Mouse (Mus musculus) heart, embryonic 16.5 days (tissue): ENCODE measurements at regions not wholly inside any gene's neighbourhood (a gene's known extent, or its start where the extent isn't known, plus 50 kb on each side); places are given as distances from the start of the nearest gene placed in this dataset.

Source experiments
- ATAC-seq: fragments of 200-750 bp; cut with Nextera tagmentation; replicated peaks from 2 replicates; pipeline ENCODE4 v1.8.0; 2017; ENCODE audit warnings: moderate number of reproducible peaks; ENCODE audit not compliant: insufficient read depth, low FRiP score; ENCODE audit errors: extremely low read depth
- H3K27ac ChIP-seq: fragments of 300-500 bp; sonication (generic); 2 replicates; pipeline ENCODE4 v1.5.1; 2014; ENCODE audit warnings: mild to moderate bottlenecking, low read length, control low read depth, moderate library complexity
- H3K27me3 ChIP-seq: fragments of 300-500 bp; sonication (generic); 2 replicates; pipeline ENCODE4 v1.6.1; 2014; ENCODE audit warnings: low read length, mixed read lengths; ENCODE audit not compliant: control insufficient read depth, insufficient read depth
- H3K36me3 ChIP-seq: fragments of 300-500 bp; sonication (generic); 2 replicates; pipeline ENCODE4 v1.6.1; 2014; ENCODE audit not compliant: control insufficient read depth, insufficient read depth
- H3K4me1 ChIP-seq: fragments of 300-500 bp; sonication (generic); 2 replicates; pipeline ENCODE4 v1.6.1; 2014; ENCODE audit warnings: low read length, mixed read lengths; ENCODE audit not compliant: control insufficient read depth, insufficient read depth
- H3K4me2 ChIP-seq: fragments of 300-500 bp; sonication (generic); 2 replicates; pipeline ENCODE4 v1.6.1; 2014; ENCODE audit warnings: low read depth, mild to moderate bottlenecking, control low read depth, low read length
- H3K4me3 ChIP-seq: fragments of 300-500 bp; sonication (generic); 2 replicates; pipeline ENCODE4 v1.5.1; 2014; ENCODE audit warnings: mild to moderate bottlenecking, control low read depth, low read length
- H3K9ac ChIP-seq: fragments of 300-500 bp; sonication (generic); 2 replicates; pipeline ENCODE4 v1.6.1; 2014; ENCODE audit warnings: low read length, control low read depth
- H3K9me3 ChIP-seq: fragments of 300-500 bp; sonication (generic); replicated peaks from 2 replicates; pipeline ENCODE4 v1.6.1; 2016; ENCODE audit warnings: low read length; ENCODE audit not compliant: control insufficient read depth
- WGBS: fragments of 180-500 bp; shearing (Covaris S2); extraction: QIAGEN DNeasy Blood & Tissue Kit; methylation state at CpG from one replicate; pipeline ENCODE4 v1.1.7; 2014; 5-methylcytosine and 5-hydroxymethylcytosine counted together

DNA sequence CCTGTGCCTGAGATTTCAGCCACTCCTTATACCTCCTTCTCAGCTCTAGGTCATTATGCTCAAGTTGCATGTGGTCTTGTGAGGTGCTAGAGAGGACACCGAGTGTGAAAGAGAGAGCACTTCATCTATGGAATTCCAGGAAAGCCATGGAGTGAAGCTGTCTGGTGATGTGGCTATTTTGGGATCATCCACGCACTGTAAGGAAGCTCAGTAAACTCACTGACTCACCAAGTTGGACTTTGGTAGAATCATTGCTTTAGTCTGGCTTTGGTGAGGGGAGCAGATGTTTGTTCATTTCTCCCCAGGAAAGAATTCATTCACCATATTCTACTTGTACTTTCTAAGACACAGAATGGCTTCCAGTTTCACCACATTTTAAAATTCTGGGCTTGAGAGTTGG lies 2167.1 kb downstream of the 4930444P10Rik start:
- H3K9me3 ChIP-seq = no peaks in the 10 kb centered on the region; the same call in 1 of the 2 replicates
- H3K4me3 ChIP-seq = no peak overlapping the region
- no peaks in the 10 kb centered on the region for H3K4me1 ChIP-seq
- 32% methylated on average over 2 of the region's 2 CpGs for WGBS
- no peaks in the 10 kb centered on the region for H3K27me3 ChIP-seq
- no peak overlapping the region for H3K4me2 ChIP-seq
- H3K27ac ChIP-seq = no peak overlapping the region
- ATAC-seq = no peak
- no peaks in the 10 kb centered on the region for H3K36me3 ChIP-seq
- H3K9ac ChIP-seq = no peak overlapping the region

DNA sequence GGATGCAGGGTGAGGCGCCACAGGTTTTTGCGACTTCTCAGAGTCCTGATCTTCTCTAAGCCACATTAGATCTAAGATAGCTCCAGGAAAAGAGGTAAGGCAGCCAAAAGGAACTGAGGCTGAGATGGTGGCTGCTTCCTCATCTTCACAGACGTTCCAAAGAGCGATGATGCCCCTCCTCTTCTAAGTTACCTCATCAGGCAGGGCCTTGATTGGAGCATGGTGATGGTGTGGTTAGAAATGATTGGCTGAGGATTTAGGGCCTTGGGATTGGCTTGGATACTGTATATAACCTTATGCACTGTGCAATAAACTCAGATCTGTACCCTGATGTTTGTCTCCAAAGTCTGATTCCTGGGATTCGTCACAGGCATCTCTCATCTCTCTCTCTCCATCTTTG lies 2177.9 kb downstream of the 4930444P10Rik start:
- Histone ChIP-seq H3K4me2 (no peak overlapping the region), H3K9me3 (no peaks in the 10 kb centered on the region), H3K9ac (no peak overlapping the region), H3K4me3 (no peak overlapping the region), H3K27me3 (no peaks in the 10 kb centered on the region), H3K27ac (no peak overlapping the region), H3K4me1 (no peaks in the 10 kb centered on the region), H3K36me3 (no peaks in the 10 kb centered on the region)
- ATAC-seq = no peak
- WGBS = 76% methylated on average over 5 of the region's 5 CpGs

DNA sequence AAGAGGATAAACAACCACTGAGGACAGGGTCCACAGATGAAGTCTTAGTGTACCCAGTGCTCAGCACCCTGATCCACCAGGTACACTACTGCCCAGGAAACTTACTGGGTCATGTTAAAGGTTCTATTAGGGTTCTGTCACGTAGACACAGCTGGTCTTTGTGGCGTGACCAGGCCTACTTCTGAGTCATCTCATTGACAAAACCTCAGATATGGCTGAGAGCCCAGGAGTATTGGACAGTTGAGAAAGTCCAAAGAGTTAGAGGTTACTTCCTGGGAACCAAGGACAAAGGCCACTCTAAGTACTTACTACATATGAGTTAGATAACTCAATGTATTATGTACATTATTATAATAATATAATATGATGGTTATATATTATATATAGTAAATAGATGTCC lies 2214.0 kb downstream of the 4930444P10Rik start:
- ATAC-seq = no peak
- WGBS = 79% methylated on average over 2 of the region's 2 CpGs
- H3K9ac ChIP-seq = no peak overlapping the region
- H3K27ac ChIP-seq = no peak overlapping the region
- H3K4me1 ChIP-seq = no peaks in the 10 kb centered on the region
- H3K4me2 ChIP-seq = no peak overlapping the region
- H3K9me3 ChIP-seq = no peaks in the 10 kb centered on the region
- no peak overlapping the region for H3K4me3 ChIP-seq
- no peaks in the 10 kb centered on the region for H3K36me3 ChIP-seq
- H3K27me3 ChIP-seq = no peaks in the 10 kb centered on the region

DNA sequence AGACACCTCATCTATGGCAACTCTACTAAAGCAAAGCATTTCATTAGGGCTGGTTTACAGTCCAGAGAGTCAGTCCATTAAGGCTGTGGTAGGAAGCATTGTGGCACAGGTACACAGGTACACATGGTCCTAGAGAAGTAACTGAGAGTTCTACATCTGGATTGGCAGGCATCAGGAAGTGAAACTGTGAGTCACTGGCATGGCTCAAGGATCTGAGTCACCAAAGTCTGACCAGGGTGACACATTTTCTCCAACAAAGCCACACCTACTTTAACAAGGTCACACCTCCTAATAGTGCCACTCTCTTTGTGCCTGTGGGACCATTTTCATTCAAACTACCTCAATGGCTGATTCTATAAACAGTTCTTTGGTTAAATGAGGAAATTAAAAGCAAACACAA lies 2219.2 kb downstream of the 4930444P10Rik start:
- Histone ChIP-seq H3K27me3 (no peaks in the 10 kb centered on the region), H3K9me3 (no peaks in the 10 kb centered on the region), H3K9ac (no peak overlapping the region), H3K4me2 (no peak overlapping the region), H3K4me1 (no peaks in the 10 kb centered on the region), H3K4me3 (no peak overlapping the region), H3K27ac (no peak overlapping the region), H3K36me3 (no peaks in the 10 kb centered on the region)
- ATAC-seq = no peak

DNA sequence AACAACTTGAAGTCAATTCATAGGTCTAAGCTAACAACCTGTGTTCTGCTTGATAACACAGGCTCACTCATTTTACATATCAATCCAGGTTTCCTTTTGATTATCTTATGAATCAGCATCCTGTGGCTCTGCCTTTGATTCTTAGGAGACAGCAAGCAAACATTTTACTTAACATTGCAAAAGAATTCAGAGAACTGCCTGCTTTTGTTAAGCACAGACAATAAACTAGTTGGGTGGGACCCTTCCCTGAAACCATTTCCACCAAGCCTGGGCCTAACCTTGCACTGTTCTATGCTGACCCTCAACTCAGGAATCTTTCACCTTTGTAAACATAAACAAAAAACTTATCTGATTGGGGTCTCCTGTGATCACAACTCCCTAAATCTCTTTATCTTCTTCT lies 2220.6 kb downstream of the 4930444P10Rik start:
- Histone ChIP-seq H3K27me3 (no peaks in the 10 kb centered on the region), H3K36me3 (no peaks in the 10 kb centered on the region), H3K27ac (no peak overlapping the region), H3K9me3 (no peaks in the 10 kb centered on the region), H3K9ac (no peak overlapping the region), H3K4me1 (no peaks in the 10 kb centered on the region), H3K4me3 (no peak overlapping the region), H3K4me2 (no peak overlapping the region)
- ATAC-seq = no peak

DNA sequence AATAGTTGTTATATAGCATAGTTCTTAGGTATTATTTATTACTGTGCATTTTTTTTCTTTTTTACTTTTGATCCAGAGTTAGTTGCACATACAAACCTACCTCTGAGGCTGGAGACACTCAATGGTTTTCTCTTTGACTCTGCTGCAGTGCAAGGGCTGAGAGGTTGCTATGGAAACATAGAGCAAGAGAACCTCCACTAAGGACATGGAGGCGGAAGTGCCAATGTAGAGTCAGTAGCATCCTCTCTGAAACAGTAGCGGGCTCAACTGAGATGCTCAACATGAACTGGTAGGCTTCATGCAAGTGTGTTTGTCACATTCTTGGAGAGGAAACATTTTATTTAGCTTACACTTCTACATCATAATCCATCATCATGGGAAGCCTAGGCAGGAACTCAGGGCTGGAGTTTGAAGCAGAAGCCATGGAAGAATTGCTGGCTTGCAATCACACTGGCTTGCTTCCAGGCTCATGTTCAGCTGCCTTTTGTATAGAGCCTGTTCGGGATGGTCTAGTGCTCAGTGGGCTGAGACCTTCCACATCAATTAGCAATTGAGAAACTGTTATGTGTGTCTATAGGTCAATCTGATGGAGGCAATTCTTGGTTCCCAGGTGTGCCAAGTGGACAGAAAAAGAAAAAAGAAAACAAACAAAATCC lies 2222.4 kb downstream of the 4930444P10Rik start:
- no peak for ATAC-seq
- 72% methylated on average over 3 of the region's 3 CpGs for WGBS
- Histone ChIP-seq H3K36me3 (no peaks in the 10 kb centered on the region), H3K4me1 (no peaks in the 10 kb centered on the region), H3K9ac (no peak overlapping the region), H3K4me2 (no peak overlapping the region), H3K27ac (no peak overlapping the region), H3K27me3 (no peaks in the 10 kb centered on the region), H3K4me3 (no peak overlapping the region), H3K9me3 (no peaks in the 10 kb centered on the region)

DNA sequence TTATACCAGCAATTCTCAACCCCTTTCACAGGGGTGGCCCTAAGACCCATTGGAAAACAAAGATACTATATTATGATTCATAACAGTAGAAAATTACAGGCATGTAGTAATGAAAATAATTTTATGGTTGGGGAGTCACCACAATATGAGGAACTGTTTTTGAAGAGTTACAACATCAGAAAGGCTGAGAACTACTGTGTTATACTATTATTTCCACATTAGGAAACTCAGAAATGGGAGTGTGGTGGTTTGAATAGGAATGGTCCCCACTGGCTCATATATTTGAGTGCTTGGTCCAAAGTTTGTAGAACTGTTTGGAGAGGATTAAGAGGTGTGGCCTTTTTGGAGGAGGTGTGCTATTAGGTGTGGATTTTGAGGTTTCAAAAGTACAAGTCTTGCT lies 2227.4 kb downstream of the 4930444P10Rik start:
- Histone ChIP-seq H3K36me3 (no peaks in the 10 kb centered on the region), H3K9ac (no peak overlapping the region), H3K27ac (no peak overlapping the region), H3K4me3 (no peak overlapping the region), H3K4me1 (no peaks in the 10 kb centered on the region), H3K9me3 (no peaks in the 10 kb centered on the region), H3K27me3 (no peaks in the 10 kb centered on the region), H3K4me2 (no peak overlapping the region)
- ATAC-seq = no peak

DNA sequence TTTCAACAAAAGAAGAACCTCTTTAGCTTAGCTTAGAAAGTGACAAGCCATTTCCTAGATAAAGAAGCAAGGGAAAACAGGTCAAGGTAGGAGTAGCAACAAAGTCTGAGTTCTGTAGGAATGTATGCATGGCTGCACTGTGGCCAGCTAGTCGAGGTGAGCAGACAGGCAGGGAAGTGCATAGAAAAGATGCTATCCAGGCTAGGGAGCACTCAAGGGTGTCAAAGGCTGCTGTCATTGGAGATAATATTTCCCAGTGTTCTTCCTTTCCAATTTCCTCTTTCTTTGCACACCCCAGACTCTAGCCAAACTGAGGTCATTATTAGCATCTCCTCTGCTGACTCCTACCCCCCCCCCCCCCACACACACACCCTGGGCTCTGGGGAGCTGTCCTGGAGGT lies 2229.4 kb downstream of the 4930444P10Rik start:
- no peak overlapping the region for H3K4me2 ChIP-seq
- H3K4me3 ChIP-seq = no peak overlapping the region
- H3K9me3 ChIP-seq = no peaks in the 10 kb centered on the region
- H3K27ac ChIP-seq = no peak overlapping the region
- H3K9ac ChIP-seq = no peak overlapping the region
- H3K4me1 ChIP-seq = no peaks in the 10 kb centered on the region
- no peak for ATAC-seq
- 23% methylated on average over 1 of the region's 1 CpGs for WGBS
- H3K27me3 ChIP-seq = no peaks in the 10 kb centered on the region
- H3K36me3 ChIP-seq = no peaks in the 10 kb centered on the region

DNA sequence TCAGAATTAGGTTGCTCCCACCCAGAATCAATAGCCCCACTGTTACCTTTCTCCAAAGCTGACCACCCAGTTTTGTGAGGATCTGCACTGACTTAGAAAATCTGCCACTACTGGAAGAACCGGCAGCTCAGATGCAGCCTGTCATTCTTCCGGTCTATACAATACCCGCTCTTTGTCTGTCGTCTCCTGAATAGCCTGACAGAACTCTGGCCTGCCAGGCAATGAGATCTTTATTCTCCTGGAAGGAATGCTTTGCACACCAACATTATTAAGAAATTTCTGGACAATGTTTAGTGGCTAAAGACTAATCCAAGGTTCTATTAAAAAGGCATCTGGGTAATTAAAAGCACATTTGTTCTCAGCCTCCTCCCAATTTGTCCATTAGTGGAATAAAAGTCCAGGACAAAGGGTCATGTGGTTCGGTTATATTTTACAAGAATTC lies 2232.0 kb downstream of the 4930444P10Rik start:
- no peak overlapping the region for H3K27ac ChIP-seq
- no peaks in the 10 kb centered on the region for H3K27me3 ChIP-seq
- H3K36me3 ChIP-seq = no peaks in the 10 kb centered on the region
- H3K9me3 ChIP-seq = no peaks in the 10 kb centered on the region
- no peaks in the 10 kb centered on the region for H3K4me1 ChIP-seq
- no peak for ATAC-seq
- H3K9ac ChIP-seq = no peak overlapping the region
- no peak overlapping the region for H3K4me3 ChIP-seq
- no peak overlapping the region for H3K4me2 ChIP-seq
- WGBS = 57% methylated on average over 5 of the region's 5 CpGs

DNA sequence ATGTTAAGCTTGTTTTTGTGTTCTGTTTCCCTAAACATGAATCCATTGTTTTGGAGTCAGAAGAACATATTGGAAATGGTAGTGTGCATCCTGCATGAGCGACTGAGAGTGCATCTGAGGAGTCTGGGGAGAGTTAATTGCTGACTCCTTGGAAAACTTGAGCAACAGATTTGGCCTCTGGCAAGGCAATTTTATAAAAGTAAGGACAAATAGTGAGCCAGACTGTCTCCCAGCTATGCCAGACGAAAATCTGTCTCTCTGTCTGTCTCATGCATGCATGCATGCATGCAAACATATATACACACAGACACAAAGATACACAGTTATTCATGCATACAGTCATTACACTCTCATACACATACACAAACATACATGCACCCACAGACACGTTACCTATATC lies 2232.7 kb downstream of the 4930444P10Rik start:
- H3K9ac ChIP-seq = no peak overlapping the region
- no peaks in the 10 kb centered on the region for H3K36me3 ChIP-seq
- no peaks in the 10 kb centered on the region for H3K27me3 ChIP-seq
- ATAC-seq = no peak
- H3K4me3 ChIP-seq = no peak overlapping the region
- no peak overlapping the region for H3K4me2 ChIP-seq
- no peaks in the 10 kb centered on the region for H3K9me3 ChIP-seq
- 60% methylated on average over 3 of the region's 3 CpGs for WGBS
- no peak overlapping the region for H3K27ac ChIP-seq
- H3K4me1 ChIP-seq = no peaks in the 10 kb centered on the region
